Mouse (Mus musculus): ENCODE results near the gene Adipoq.

Adipoq gene

GRCm38 (mm10) chr16:23114339-23115171, 31.8 kb upstream of the Adipoq start:
- DNase-seq (ENCODE audit: extremely low read depth, insufficient read length, low spot score), result peak; percentile 65

GRCm38 (mm10) chr16:23115486-23115885, 30.9 kb upstream of the Adipoq start:
- DNase-seq (ENCODE audit: extremely low read depth, insufficient read length, low spot score), result no peak

GRCm38 (mm10) chr16:23117173-23117572, 29.2 kb upstream of the Adipoq start:
- DNase-seq (ENCODE audit: extremely low read depth, insufficient read length, low spot score), result no peak

GRCm38 (mm10) chr16:23122446-23122845, 23.9 kb upstream of the Adipoq start:
- no peak for DNase-seq (ENCODE audit: extremely low read depth, insufficient read length, low spot score)

- no peak for DNase-seq (ENCODE audit: extremely low read depth, insufficient read length, low spot score)
Observed at GRCm38 (mm10) chr16:23123104-23123503, 23.2 kb upstream of the Adipoq start.

DNA sequence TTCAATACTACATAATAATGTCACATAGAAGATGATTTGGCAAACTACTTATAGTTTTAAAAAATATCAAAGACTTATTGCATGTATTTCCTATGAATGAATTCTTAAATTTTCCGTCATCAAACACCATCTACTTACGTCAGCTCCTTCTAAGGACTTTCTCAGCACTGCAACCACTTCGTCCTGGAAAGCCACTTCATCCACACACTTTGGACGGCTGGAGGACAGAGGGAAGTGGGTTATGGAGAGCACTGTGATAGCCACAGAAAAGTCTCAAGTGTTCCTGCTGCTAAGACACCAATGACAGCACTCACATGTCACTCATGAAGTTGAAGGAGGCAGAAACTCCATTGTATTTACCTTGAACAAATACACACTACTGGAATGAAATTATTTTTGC, 21.9 kb upstream of the Adipoq start:
- DNase-seq (ENCODE audit: extremely low read depth, insufficient read length, low spot score), result no peak

- DNase-seq (ENCODE audit: extremely low read depth, insufficient read length, low spot score), result no peak
Observed at GRCm38 (mm10) chr16:23127311-23127672, 19.0 kb upstream of the Adipoq start.

DNA sequence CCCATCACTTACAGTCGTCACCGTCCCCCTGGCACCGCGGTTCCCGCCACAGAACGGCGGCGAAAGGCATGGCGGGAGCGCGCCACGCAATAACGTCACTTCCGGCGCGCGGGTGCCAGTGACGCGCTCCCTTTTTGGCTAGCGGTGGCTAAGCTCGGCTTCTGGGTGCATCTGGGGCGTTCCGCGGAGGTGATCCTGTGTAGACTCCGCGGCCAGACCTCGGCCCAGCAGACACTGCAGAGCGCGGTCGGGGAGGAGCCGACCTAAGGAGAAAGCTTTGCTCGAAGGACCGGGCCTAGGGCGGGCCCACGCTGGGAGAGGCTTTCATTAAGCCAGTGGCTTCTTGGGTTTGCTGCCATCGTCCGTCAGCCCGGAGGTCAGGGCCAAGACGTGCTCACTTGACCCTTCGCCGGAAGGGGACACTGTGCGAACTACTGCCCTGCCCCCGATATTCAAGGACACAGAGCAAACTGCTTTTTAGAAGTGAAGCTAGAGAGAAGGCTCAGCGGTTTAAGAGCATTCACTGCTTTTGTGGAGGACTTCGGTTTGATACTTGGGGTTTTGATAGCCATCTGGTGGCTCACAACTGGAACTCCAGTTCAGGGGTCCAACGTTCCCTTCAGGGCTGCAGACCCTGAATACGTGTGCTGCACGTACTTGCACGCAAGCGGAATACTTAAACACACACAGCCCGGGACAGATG, 18.5 kb upstream of the Adipoq start, which contains the start of gene Rfc4:
Rfc4 (minus strand) TSS at position 65 of the 703 bp plus-strand sequence.
- DNase-seq (ENCODE audit: extremely low read depth, insufficient read length, low spot score), result peak; percentile 98

- no peak for DNase-seq (ENCODE audit: extremely low read depth, insufficient read length, low spot score)
Observed at GRCm38 (mm10) chr16:23130303-23130702, 16.0 kb upstream of the Adipoq start.

DNA sequence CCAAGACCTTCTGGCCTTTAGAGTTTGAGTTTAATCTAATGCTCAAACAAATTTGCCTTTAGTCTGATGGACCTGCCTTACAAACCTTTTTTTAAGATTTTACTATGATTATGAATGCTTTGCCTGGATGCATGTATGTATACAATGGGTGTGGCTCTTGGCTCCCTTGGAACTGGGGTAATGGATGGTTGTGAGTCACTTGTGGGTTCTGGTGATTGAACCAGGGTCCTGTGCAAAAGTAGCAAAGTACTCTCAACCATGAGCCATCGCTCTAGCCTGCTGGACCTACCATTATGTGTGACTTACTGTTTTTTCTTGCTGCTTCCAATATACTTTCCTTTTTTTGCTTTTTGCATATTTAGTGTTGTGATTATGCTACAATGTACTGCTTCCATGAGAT, 14.0 kb upstream of the Adipoq start:
- DNase-seq (ENCODE audit: extremely low read depth, insufficient read length, low spot score), result no peak

DNA sequence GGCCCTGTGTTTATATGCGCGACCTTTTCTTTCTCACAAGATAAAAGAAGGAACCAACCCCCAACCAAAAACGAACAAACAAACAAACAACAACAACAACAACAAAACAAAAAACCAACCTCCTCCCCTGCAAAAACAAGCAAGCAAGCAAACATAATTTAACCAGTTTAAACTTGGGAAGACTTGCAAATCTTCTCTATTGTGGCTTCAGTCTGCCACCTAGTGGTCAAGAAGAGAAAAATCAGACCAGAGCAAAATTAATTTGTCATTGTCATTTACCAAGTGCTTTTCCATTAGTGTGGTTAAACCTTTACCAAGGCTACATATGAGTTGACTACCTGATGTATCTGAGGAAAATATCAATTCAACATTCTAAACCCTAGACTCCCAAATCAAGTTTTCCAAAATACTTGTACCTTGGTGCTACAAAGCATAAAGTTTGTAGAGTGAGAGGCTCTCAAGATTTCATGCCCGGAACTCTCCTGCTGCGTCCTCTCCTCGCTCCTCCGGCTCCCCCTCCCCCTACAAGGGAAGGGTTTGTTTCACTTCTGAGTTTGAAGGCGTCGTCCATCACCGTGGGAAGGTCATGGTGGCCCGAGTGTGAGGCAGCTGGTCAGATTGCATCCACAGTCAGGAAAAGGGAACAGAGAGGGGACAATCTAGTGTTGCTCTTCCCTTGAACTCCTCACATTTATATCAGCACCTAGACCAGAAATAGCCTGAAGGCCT, 10.8 kb upstream of the Adipoq start:
- DNase-seq (ENCODE audit: extremely low read depth, insufficient read length, low spot score), result peak; percentile 60

GRCm38 (mm10) chr16:23136406-23136970, 9.8 kb upstream of the Adipoq start:
- peak; percentile 62 for DNase-seq (ENCODE audit: extremely low read depth, insufficient read length, low spot score)

GRCm38 (mm10) chr16:23140911-23141310, 5.4 kb upstream of the Adipoq start:
- no peak for DNase-seq (ENCODE audit: extremely low read depth, insufficient read length, low spot score)

DNA sequence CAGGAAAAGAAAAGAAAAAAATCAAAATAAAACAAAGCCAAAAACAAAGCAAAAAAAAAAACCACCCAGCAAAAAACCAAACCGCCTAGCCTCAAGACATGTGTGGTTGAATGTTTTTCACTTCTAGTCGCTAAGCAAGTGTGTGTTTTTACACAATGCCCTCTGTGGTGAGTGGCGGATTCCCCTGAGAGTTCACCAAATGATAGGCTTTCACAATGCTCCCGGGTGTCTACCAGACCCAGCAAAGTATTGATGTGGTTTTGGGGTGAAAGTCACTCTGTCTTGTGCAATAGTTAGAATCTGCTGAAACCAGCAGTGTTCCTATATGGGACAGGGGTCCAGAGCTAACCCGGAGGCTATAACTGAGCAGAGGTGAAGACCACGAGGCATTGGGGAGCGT, 2.0 kb upstream of the Adipoq start:
- no peak for DNase-seq (ENCODE audit: extremely low read depth, insufficient read length, low spot score)

GRCm38 (mm10) chr16:23145211-23145610, 1.1 kb upstream of the Adipoq start:
- no peak for DNase-seq (ENCODE audit: extremely low read depth, insufficient read length, low spot score)

GRCm38 (mm10) chr16:23148936-23149335, 2.6 kb downstream of the Adipoq start:
- no peak for DNase-seq (ENCODE audit: extremely low read depth, insufficient read length, low spot score)

- DNase-seq (ENCODE audit: extremely low read depth, insufficient read length, low spot score), result no peak
Observed at GRCm38 (mm10) chr16:23149396-23149795, 3.1 kb downstream of the Adipoq start.

- DNase-seq (ENCODE audit: extremely low read depth, insufficient read length, low spot score), result no peak
Observed at GRCm38 (mm10) chr16:23151423-23151822, 5.1 kb downstream of the Adipoq start.

DNA sequence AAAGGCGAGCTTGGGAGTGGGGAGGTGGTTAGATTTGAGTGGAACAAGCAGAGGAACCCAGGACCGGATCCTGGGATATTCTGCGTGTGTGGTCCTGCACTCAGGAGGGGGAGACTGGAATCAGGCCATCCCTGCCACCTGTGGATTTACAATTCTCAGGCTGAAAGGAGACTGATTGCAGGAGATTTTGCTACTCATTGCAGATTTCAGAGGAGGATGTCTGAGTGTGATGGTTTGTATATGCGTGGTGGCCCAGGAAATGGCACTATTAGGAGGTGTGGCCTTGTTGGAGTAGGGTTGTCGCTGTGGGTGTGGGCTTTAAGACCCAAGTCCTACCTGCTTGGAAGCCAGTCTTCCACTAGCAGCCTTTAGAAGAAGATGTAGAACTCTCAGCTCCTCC, 7.9 kb downstream of the Adipoq start:
- DNase-seq (ENCODE audit: extremely low read depth, insufficient read length, low spot score), result no peak

GRCm38 (mm10) chr16:23157013-23157412, 10.7 kb downstream of the Adipoq start:
- DNase-seq (ENCODE audit: extremely low read depth, insufficient read length, low spot score), result no peak

DNA sequence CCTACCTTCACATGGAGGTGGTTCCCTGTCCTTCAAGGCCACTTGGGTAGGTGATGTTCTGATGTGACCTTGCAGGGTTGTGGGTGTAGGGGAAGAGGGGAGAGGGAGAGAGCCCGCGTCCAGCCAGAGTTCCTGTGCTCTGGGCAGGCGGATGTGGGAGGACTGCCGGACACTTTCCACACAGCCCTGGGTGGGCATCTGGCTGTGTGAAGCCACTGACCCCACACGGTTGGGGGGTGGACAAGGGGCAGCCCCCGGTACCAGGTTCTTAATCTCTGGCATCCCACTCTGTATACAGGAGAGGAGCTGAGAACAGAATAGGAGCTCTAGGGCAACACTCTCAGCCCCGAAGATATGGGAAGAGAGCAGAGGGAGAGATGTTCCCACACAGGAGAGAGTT, 12.0 kb downstream of the Adipoq start:
- DNase-seq (ENCODE audit: extremely low read depth, insufficient read length, low spot score), result no peak
